21 mouse cellular contexts compared by ENCODE assay signal in genomic region chr15:67551911-67552310, GRCm38 (mm10).
DNase-seq lines count a peak whose midpoint lies in the region; ATAC-seq and TF ChIP-seq lines count a peak whose summit lies in the region.
"Had no signal": no experiment of that assay in that cellular context is flagged by ENCODE, and none has a peak within 500 bp of the region (broad histone marks: within the 10 kb centered on the region; RNA-seq: fewer than 3 reads in every experiment).

No protein-coding gene starts in this region.

- 65% methylated on average over 2 of the region's 2 CpGs for WGBS in liver, adult 2 months

- ATAC-seq in inflammation-experienced regulatory T-cells, adult 6 months: no peak
- ATAC-seq: activated CD4-positive, CD25-positive, alpha-beta regulatory T cell, adult 4 months; CD4-positive, CD25-positive, alpha-beta regulatory T cell, adult 4 months; Patski had no signal

- TF ChIP-seq POLR2A in liver, adult 2 months (IDR thresholded peaks at IDR 0.05; ENCODE audit: extremely low read depth, insufficient read depth, low read length): no peak

- no peak overlapping the region for H3K4me3 ChIP-seq in liver, adult 2 months (ENCODE audit: insufficient read depth, low read depth, low read length)

- peak; percentile 26 for DNase-seq in liver, adult 2 months (ENCODE audit: extremely low read depth, low read depth, low spot score)
- DNase-seq in liver: no peak
- peak; percentile 89 for DNase-seq in fat pad, adult 2 months (ENCODE audit: extremely low read depth, low read depth, low spot score)
- DNase-seq in gonadal fat pad, adult 2 months (ENCODE audit: low read depth): peak; percentile 82
- no peak for DNase-seq in adrenal gland, adult 2 months
- DNase-seq: adrenal gland, adult 8-10 months; adrenal gland, postnatal 10 days; adrenal gland, postnatal 14 days; adrenal gland, postnatal 25 days; adrenal gland, postnatal 36 days; B cell, adult 2 months; cerebellum, adult 11 months; cerebellum, adult 11-12 months; cerebellum, adult 18-20 months; cerebellum, adult 2 months had no signal

- H3K27me3 ChIP-seq in liver, adult 2 months (ENCODE audit: control insufficient read depth, insufficient read depth, low read length): no peaks in the 10 kb centered on the region
- H3K27me3 ChIP-seq: CH12.LX had no signal

- no peak overlapping the region for H3K9ac ChIP-seq in liver, adult 2 months (ENCODE audit: low read depth, low read length)

- no peak for TF ChIP-seq CTCF in liver, adult 2 months (IDR thresholded peaks at IDR 0.05; ENCODE audit: low read depth, low read length)

- no peaks in the 10 kb centered on the region for H3K4me1 ChIP-seq in liver, adult 2 months (ENCODE audit: control insufficient read depth, insufficient read depth, low read length)

- no peak overlapping the region for H3K27ac ChIP-seq in liver, adult 2 months (replicated peaks; ENCODE audit: insufficient read depth, low read depth, low read length)

- H3K79me2 ChIP-seq in liver, adult 2 months (ENCODE audit: control insufficient read depth, insufficient read depth, low read length): no peaks in the 10 kb centered on the region

- H3K36me3 ChIP-seq in liver, adult 2 months (ENCODE audit: control insufficient read depth, insufficient read depth, low read length): no peaks in the 10 kb centered on the region
- H3K36me3 ChIP-seq: G1E had no signal

Comparison
In these comparisons a context has a peak if more than half of its experiments do, and no peak if none do; other contexts are left out.
1. DNase-seq: peak in liver, adult 2 months (single experiment), fat pad, adult 2 months (single experiment) and gonadal fat pad, adult 2 months (single experiment); none in liver (single experiment) and adrenal gland, adult 2 months (single experiment).